Mouse (Mus musculus): ENCODE measurements around the gene Apc2. TPM values are rescaled to one million over a fixed set of nuclear protein-coding genes. Genes with fewer than 3 reads are reported as not detected.

The Apc2 gene
- total RNA-seq, 2 experiments from 2014 or later: 9.9 to 10.4 TPM

- DNase-seq (ENCODE audit: low spot score in 2 of 2): peak; percentile 88 to 89
These were observed 3.3 kb upstream of the Apc2 start, which contains the start of gene Rps15 for GRCm38 (mm10) chr10:80292251-80293146. Gene Rps15, plus strand, starts transcription at chr10:80292453.

DNA sequence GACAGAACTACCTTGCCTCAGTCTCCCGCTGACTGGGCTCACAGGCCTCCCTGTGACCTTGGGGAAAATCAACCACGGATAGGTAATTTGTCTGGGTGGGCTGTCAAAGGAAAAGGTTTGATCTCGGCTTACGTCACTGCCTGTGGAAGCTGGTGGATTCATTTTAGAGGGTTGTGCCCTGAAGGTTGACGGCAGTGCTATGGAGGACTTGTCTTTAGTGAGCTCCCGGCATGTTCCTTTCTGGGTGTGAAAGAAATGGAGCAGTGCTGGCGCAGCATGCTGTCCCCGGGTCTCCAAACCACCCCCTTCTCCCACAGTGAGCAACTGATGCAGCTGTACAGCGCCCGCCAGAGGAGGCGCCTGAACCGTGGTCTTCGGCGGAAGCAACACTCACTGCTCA lies 2.5 kb upstream of the Apc2 start:
- DNase-seq (ENCODE audit: low spot score in 2 of 2): no peak

DNA sequence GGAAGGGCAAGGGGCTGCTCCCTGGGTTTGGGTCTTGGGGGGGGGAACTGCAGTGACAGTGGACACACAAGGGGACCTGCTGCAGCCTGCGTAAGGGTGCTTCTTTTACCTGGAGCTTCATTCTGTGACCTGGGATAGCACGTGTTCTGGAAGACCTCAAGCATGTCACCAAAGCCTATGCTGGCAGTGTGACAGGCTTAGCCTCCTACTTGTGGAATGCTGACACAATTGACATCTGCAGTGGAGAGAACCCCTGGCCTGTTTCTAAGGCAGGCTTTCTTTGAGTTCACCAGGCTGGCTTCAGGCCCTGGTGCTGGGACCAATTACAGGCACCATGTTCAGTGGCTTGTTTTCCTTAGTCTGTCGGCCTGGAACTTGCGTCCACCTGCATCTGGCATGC lies 1.5 kb upstream of the Apc2 start:
- DNase-seq (ENCODE audit: low spot score in 2 of 2): no peak

DNA sequence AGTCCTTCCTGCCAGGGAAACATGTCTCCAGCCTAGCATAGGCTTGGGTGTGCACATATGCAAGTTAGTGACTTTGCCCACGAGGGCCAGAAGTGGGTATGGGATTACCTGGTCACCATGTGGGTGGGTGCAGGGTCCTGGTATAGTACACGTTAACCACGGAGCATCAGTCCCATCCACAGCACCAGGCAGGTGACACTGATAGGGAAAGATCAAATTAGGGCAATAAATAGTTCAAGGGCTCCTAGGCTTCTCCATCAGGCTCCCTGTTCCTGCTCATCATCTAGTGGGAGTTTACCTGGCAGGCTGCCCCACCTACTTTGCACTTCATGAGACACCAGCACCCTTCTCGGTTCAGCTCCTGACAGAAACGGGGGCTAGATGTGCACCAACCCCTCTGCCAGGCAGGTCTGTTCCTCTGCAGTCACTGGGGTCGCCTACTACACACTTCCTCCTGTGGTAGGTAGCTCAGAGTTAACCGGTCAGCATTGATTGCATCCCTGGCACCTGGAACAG lies 931 bp upstream of the Apc2 start:
- DNase-seq (ENCODE audit: low spot score in 2 of 2): no peak

GRCm38 (mm10) chr10:80296824-80297223 lies 1.0 kb downstream of the Apc2 start:
- no peak for DNase-seq (ENCODE audit: low spot score in 2 of 2)

DNA sequence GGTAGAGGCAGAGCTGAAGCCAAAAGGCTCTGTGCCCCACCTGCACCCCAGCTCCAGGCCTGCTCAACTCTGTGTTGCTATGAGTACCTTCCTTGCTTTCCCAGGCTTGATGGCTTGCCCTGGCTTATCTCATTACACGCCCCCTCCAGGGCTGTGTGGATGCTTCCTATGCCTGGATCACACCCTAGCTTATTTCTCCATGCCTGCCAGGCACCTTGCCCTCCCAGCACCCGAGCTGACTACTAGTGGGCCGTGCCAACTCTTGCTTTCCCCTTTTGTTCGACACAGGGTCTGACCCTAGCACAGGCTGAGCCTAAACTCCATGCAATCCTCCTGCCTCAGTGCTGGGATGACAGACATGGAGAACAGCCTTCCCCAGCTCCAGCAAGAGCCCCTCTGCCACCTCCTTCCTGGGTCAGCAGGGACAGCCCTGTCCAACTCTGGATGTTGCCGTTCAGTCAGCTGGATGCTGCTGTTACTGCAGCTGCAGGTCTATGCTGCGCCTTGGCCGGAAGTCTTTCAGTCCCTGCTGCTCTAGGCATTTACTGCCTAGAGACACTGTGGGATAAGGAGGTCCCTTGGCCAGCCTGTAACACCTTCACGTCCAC lies 1.9 kb downstream of the Apc2 start:
- DNase-seq (ENCODE audit: low spot score in 2 of 2): no peak

- no peak for DNase-seq (ENCODE audit: low spot score in 2 of 2)
These were observed 2.9 kb downstream of the Apc2 start for GRCm38 (mm10) chr10:80298571-80299281.

DNA sequence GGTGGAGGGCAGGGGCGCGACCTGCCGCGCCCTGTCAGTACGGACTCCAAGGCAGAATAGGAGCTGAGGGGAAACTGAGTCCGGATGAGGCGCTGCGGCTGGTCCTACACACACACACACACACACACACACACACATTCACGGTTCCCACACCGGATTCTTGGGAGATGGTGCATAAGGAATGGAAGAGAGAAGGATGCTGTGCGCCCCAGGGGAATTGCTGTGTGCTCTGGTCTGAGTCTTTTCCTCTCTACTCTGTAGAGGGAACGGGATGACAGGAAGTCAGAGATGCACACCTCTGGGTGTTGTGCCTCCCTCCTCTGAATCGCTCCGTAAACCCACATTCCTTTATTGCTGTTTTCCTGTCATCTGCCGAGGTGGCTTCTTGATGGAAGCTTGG lies 3.5 kb downstream of the Apc2 start:
- no peak for DNase-seq (ENCODE audit: low spot score in 2 of 2)

DNA sequence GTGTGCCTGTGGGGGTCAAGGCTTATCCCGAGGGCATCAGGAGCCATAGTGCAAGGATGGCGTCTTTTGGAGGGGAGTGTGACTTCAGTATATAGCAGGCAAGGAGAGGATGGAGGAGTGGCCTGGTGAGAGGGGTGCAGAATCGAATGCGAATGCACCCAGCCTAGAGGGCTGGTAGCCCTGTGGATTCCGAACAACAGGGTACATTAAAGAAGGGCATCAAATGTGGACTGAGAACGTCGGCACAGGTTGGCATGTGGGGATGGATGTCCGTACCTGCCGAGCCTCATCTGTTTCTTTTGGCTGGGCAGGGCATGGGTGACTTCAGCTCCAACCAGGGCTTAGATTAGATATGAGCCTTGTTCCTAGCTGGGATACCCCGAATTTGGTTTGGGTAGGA lies 4.0 kb downstream of the Apc2 start:
- DNase-seq (ENCODE audit: low spot score in 2 of 2): no peak

GRCm38 (mm10) chr10:80300672-80301181 lies 5.0 kb downstream of the Apc2 start:
- no peak for DNase-seq (ENCODE audit: low spot score in 2 of 2)

- no peak for DNase-seq (ENCODE audit: low spot score in 2 of 2)
These were observed 5.7 kb downstream of the Apc2 start for GRCm38 (mm10) chr10:80301256-80302081.

DNA sequence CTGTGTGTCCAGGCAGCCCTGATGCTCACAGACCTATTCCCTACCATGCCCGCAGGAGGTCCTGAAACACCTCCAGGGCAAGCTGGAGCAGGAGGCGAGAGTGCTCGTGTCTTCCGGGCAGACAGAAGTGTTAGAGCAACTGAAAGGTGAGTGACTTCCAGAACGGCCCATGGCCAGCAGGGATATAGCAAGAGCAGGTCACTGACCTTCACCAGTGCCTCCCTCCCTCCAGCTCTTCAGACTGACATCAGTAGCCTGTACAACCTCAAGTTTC lies 6.2 kb downstream of the Apc2 start:
- no peak for DNase-seq (ENCODE audit: low spot score in 2 of 2)

DNA sequence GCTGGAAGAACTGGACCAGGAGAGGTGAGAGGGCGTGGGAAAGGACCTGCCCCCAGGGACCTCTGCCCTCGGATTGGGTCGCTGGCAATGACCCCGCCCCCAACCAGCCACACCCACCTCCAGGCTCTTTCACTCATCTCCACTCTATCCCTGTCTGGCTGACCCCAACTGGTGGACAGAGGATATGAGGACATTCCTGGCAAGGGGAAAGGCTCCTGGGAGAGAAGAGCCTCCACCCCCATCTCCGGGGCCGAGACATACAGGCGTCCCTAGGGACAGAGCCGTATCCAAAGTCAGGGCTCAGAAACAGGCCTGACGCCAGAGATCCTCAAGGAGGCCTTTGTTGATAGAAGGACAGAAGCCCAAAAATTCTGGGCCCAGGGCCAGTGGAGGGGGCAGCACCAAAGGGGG lies 6.7 kb downstream of the Apc2 start:
- no peak for DNase-seq (ENCODE audit: low spot score in 2 of 2)

GRCm38 (mm10) chr10:80304458-80304857 lies 8.7 kb downstream of the Apc2 start:
- no peak for DNase-seq (ENCODE audit: low spot score in 2 of 2)

DNA sequence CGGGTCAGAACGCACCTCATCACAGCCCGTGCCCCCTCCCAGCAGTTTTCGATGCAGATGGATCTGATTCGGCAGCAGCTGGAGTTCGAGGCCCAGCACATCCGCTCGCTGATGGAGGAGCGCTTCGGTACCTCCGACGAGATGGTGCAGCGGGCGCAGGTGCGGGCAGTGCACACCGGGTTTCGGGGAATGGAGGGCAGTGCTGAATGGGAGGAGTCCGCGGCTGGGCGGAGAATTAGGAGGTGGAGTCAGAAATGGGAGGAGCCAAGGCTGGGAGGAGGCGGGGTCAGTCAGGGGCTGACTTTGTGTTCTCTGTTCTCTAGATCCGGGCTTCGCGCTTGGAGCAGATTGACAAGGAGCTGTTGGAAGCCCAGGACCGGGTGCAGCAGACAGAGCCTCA lies 9.1 kb downstream of the Apc2 start:
- no peak for DNase-seq (ENCODE audit: low spot score in 2 of 2)

DNA sequence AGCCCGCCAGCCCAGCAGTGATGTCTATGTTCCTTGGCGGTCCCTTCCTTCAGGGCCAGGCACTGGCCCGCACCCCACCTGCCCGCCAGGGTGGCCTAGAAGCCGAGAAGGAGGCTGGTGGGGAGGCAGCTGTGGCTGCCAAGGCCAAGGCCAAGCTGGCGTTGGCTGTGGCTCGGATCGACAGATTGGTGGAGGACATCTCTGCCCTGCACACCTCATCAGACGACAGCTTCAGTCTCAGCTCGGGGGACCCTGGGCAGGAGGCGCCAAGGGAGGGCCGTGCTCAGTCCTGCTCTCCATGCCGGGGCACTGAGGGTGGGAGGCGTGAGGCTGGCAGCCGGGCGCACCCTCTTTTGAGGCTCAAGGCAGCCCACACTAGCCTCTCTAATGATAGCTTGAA lies 15.8 kb downstream of the Apc2 start:
- no peak for DNase-seq (ENCODE audit: low spot score in 2 of 2)

DNA sequence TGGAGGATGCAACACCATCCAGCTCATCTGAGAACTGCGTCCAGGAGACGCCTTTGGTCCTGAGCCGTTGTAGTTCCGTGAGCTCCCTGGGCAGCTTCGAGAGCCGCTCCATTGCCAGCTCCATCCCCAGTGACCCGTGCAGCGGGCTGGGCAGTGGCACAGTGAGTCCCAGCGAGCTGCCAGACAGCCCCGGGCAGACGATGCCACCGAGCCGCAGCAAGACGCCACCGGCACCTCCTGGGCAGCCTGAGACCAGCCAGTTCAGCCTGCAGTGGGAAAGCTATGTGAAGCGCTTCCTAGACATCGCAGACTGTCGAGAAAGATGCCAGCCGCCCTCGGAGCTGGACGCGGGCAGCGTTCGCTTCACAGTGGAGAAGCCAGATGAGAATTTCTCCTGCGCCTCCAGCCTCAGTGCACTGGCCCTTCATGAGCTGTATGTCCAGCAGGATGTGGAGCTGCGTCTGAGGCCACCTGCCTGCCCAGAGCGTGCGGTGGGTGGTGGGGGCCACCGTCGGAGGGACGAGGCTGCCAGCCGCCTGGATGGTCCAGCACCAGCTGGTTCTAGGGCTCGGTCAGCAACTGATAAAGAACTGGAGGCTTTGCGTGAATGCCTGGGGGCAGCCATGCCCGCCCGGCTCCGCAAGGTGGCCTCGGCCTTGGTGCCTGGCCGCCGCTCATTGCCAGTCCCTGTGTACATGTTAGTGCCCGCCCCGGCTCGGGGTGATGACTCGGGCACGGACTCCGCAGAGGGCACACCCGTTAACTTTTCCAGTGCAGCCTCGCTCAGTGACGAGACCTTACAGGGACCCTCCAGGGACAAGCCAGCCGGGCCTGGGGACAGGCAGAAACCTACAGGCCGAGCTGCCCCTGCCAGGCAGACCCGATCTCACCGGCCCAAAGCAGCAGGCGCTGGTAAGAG lies 17.1 kb downstream of the Apc2 start:
- no peak for DNase-seq (ENCODE audit: low spot score in 2 of 2)

DNA sequence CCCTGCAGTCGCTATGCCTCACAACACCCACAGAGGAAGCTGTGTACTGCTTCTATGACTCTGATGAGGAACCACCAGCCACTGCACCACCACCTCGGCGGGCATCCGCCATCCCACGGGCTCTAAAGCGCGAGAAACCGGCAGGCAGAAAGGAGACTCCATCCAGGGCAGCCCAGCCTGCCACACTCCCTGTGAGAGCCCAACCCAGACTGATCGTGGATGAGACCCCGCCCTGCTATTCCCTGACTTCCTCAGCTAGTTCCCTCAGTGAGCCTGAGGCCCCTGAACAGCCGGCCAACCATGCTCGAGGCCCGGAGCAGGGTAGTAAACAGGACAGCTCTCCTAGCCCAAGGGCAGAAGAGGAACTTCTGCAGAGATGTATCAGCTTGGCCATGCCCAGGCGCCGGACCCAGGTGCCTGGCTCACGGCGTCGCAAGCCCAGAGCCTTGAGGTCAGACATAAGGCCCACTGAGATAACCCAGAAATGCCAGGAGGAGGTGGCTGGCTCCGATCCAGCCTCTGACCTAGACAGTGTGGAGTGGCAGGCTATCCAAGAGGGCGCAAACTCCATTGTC lies 17.9 kb downstream of the Apc2 start:
- DNase-seq (ENCODE audit: low spot score in 2 of 2): no peak

- no peak for DNase-seq (ENCODE audit: low spot score in 2 of 2)
These were observed 18.8 kb downstream of the Apc2 start for GRCm38 (mm10) chr10:80314494-80315001.
